ENCODE assay signal across 7 mouse cellular contexts in genomic region chr7:110645311-110645710, GRCm38 (mm10). TPM values are rescaled to one million over a fixed set of nuclear protein-coding genes. Genes with fewer than 3 reads are reported as not detected.
A peak's percentile ranks its signal among the peaks of the same experiment; 100 is the strongest.
DNase-seq lines count a peak whose midpoint lies in the region; ATAC-seq lines count a peak whose summit lies in the region.

No protein-coding gene starts in this region.

- no peaks in the 10 kb centered on the region for H3K9me3 ChIP-seq in forebrain, embryonic 14.5 days (replicated peaks; ENCODE audit: control insufficient read depth, low read length)
- peaks cover 5% of the 10 kb centered on the region for H3K9me3 ChIP-seq in lung, embryonic 16.5 days (ENCODE audit: control insufficient read depth, low read length)

- H3K4me3 ChIP-seq in forebrain, embryonic 14.5 days (ENCODE audit: low read depth, low read length) = no peak overlapping the region
- no peak overlapping the region for H3K4me3 ChIP-seq in lung, embryonic 16.5 days (ENCODE audit: low read length)

- no peak overlapping the region for H3K9ac ChIP-seq in forebrain, embryonic 14.5 days (ENCODE audit: low read length)
- H3K9ac ChIP-seq in lung, embryonic 16.5 days (ENCODE audit: low read length) = no peak overlapping the region

- H3K27ac ChIP-seq in forebrain, embryonic 14.5 days (ENCODE audit: low read depth, low read length) = no peak overlapping the region
- no peak overlapping the region for H3K27ac ChIP-seq in lung, embryonic 16.5 days (ENCODE audit: low read length)

- no peaks in the 10 kb centered on the region for H3K36me3 ChIP-seq in forebrain, embryonic 14.5 days (ENCODE audit: control insufficient read depth, insufficient read depth, low read length)
- H3K36me3 ChIP-seq in lung, embryonic 16.5 days (ENCODE audit: control insufficient read depth, insufficient read depth, low read length) = no peaks in the 10 kb centered on the region

- peak; percentile 45 to 55 for DNase-seq in B cell, adult 2 months
- DNase-seq in ES-CJ7 (ENCODE audit: low read depth, low spot score) = peak; percentile 78
- peak; percentile 35 for DNase-seq in cerebellum, adult 11-12 months
- peak; percentile 86 for DNase-seq in forebrain, embryonic 14.5 days (ENCODE audit: low spot score)
- DNase-seq in kidney, adult 9 months = peak; percentile 91
- peak; percentile 74 for DNase-seq in retina, postnatal 7 days (ENCODE audit: low read depth, low spot score)

- ATAC-seq in forebrain, embryonic 14.5 days = peak; percentile 50
- ATAC-seq in lung, embryonic 16.5 days (ENCODE audit: low read depth) = peak; percentile 61

- H3K4me1 ChIP-seq in forebrain, embryonic 14.5 days (ENCODE audit: control insufficient read depth, insufficient read depth, low read length) = no peaks in the 10 kb centered on the region
- H3K4me1 ChIP-seq in lung, embryonic 16.5 days (replicated peaks; ENCODE audit: control insufficient read depth, insufficient read depth, low read length) = peaks cover 19% of the 10 kb centered on the region

- no peak overlapping the region for H3K4me2 ChIP-seq in forebrain, embryonic 14.5 days (ENCODE audit: low read length)
- no peak overlapping the region for H3K4me2 ChIP-seq in lung, embryonic 16.5 days (ENCODE audit: low read depth, low read length)

- 78% methylated on average over 5 of the region's 5 CpGs for WGBS in forebrain, embryonic 14.5 days
- 70% methylated on average over 5 of the region's 5 CpGs for WGBS in lung, embryonic 16.5 days

- no peaks in the 10 kb centered on the region for H3K27me3 ChIP-seq in forebrain, embryonic 14.5 days (replicated peaks; ENCODE audit: control insufficient read depth, insufficient read depth, low read length)
- H3K27me3 ChIP-seq in lung, embryonic 16.5 days (ENCODE audit: control insufficient read depth, insufficient read depth, low read depth, low read length) = no peaks in the 10 kb centered on the region

RNA-seq across cellular contexts. Expression of gene Adm, which starts 17.9 kb away (rescaled TPM):
- 1.6 and 1.8 TPM in 2 replicates for polyA plus RNA-seq in forebrain, embryonic 14.5 days (2014; fragmentation: Nextera tagmentation; extraction: Ambion mirVana)
- polyA plus RNA-seq in lung, embryonic 16.5 days (2015; fragmentation: Nextera tagmentation; extraction: Ambion mirVana) = 6.4 and 8.2 TPM in 2 replicates

RNA-seq across cellular contexts. Expression of gene Sbf2, which starts 30.6 kb away (rescaled TPM):
- 44.0 and 60.8 TPM in 2 replicates for polyA plus RNA-seq in forebrain, embryonic 14.5 days (2014; fragmentation: Nextera tagmentation; extraction: Ambion mirVana)
- polyA plus RNA-seq in lung, embryonic 16.5 days (2015; fragmentation: Nextera tagmentation; extraction: Ambion mirVana) = 37.0 and 37.9 TPM in 2 replicates

Comparison
In these comparisons a context has a peak if more than half of its experiments do, and no peak if none do; other contexts are left out.
1. DNase-seq: peak in every context shown above with its lines; median percentile 91 in kidney, adult 9 months; 86 in forebrain, embryonic 14.5 days; 78 in ES-CJ7; 74 in retina, postnatal 7 days; 50 in B cell, adult 2 months; 35 in cerebellum, adult 11-12 months.